Mouse (Mus musculus) brain, embryonic 14.5 days (tissue): ENCODE measurements around the gene Arsj. TPM values are rescaled to one million over a fixed set of nuclear protein-coding genes. Genes with fewer than 3 reads are reported as not detected.
A peak's percentile ranks its signal among the peaks of the same experiment; 100 is the strongest.

Source experiments
- DNase-seq: peaks from one replicate; pipeline ENCODE4 v3.0.0-alpha.2; 2011; ENCODE audit warnings: low read depth
- CTCF ChIP-seq: fragments of 200-500 bp; IDR thresholded peaks from 2 replicates; pipeline ENCODE4 v1.5.1; 2012; ENCODE audit warnings: inconsistent platforms, mild to moderate bottlenecking, moderate library complexity, borderline replicate concordance; ENCODE audit not compliant: insufficient read depth, insufficient read length; ENCODE audit errors: extremely low read depth
- POLR2A ChIP-seq: fragments of 200-500 bp; IDR thresholded peaks from 2 replicates; pipeline ENCODE4 v1.6.1; 2012; ENCODE audit warnings: mild to moderate bottlenecking, inconsistent platforms, borderline replicate concordance; ENCODE audit not compliant: poor library complexity, insufficient read depth, insufficient read length, severe bottlenecking; ENCODE audit errors: extremely low read depth
- polyA plus RNA-seq: library from polyadenylated mRNA; depleted of rRNA; stranded (reverse); fragments of >200 nt; gene quantifications from 2 replicates; pipeline ENCODE4 v1.2.3, GENCODE M21; 2012; rRNA removed

Gene Arsj
- polyA plus RNA-seq = 0.18 and 0.25 TPM in 2 replicates

DNA sequence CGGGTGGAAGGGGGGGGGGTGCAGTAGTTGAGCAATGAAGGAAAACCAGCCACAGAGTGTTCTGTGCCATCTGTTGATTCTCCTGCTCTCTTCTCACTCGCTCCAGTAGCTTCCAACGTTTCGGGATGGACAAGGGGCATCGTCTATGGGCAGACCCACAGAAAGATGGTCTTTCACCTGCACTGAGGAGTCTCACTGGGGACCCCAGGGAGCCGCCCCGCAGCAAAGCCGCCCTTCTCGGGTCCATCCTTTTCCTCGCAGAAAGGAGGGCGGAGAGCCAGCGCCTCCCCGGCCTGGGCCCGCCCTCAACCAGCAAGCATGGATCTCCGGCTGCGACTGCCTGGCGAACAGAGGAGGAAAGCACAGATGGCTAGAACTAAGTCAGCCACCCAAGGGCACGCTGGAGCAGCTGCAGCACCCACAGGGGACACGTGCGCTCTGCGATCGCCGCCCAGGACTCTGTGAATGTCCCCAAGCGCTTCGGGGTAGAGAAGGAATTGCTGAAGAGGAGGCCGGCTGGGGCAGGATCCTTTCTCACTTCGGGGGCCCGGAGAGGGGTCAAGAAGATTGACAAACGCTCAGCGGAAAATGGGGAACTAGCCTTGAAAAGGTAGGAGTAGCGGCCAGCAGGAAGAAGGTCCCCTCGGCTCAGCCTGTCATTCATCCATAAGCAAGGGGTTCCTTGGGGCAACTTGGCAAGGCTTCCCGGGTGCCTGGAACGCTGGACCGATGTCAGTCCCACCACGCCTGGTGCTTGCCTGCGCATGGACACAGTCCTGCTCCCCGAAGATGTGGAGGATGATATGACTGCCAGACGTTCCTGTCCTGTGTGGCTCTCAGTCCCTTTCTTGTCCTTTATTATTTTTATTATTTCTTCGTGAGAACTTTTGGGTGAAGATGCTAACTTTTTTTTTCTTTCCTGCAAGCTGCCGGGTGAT, at the start of gene Arsj:
Arsj (plus strand) TSS at position 117 of the 938 bp plus-strand sequence.
- DNase-seq = peak; percentile 66
- TF ChIP-seq POLR2A (no peak), CTCF (no peak)

DNA sequence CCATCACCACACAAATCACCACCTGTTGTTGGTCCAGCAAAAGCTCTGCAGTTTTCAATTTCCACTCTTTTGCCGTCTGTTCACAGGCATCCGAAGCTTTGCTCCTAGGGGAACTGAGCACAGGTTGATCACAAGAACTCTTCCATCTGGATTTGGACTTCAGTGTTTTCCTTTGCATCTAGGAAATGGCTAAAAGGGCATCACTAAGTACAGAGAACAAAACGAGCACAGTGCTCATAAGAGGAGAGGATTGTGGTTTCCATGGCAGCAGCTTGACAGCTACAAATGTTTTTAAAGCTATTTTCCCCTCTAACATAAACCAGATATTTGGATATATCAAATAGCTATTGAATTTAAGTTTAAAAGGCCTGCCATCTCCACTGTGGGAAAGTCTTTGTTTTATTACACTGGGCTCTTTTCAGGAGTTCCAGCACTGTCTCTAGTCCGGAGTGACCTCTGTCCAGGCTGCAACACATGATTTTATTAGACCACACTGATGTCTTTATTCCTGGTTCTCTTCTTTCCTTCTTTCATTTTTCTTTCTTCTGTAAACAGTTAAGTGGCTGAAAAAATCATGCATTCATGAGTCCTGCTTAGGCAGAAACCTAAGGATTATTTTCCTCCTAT, 38.5 kb upstream of the Arsj start:
- peak; percentile 29 for DNase-seq
- no peak for TF ChIP-seq POLR2A
- no peak for TF ChIP-seq CTCF

DNA sequence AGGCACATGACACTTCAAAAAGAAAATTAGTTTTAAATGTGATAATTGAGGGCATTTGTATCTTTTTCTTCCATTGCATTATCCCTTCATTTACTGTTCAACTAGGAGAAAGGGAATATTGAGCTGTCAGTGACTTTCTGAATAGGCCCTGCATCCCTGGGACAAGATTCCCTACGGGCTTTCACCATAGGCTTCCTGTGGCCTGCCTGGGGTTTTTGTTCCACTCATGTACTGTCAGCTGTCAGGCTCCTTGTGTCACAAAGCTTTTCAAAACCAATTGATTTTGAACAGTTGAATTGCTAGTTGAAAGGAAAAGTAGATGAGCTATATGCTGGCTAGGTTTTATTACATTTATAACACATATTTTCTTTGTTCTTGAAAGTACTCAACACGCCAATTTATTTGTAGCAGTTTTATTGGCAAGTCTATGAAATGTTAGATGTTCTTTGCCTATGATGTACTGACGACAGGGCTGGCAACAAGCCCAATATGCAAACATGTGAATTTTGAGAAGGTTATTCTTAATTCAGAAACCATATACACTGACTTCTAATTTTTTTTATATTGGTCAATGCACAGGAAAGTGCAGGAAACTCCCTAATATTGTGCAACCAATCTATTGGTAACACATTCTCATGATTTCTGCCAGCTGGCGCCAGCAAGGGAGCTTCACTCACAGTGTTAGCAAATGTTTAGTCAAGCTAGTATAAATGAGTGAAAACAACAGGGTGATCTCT, 37.4 kb upstream of the Arsj start:
- TF ChIP-seq CTCF = no peak
- no peak for TF ChIP-seq POLR2A
- DNase-seq = peak; percentile 65

DNA sequence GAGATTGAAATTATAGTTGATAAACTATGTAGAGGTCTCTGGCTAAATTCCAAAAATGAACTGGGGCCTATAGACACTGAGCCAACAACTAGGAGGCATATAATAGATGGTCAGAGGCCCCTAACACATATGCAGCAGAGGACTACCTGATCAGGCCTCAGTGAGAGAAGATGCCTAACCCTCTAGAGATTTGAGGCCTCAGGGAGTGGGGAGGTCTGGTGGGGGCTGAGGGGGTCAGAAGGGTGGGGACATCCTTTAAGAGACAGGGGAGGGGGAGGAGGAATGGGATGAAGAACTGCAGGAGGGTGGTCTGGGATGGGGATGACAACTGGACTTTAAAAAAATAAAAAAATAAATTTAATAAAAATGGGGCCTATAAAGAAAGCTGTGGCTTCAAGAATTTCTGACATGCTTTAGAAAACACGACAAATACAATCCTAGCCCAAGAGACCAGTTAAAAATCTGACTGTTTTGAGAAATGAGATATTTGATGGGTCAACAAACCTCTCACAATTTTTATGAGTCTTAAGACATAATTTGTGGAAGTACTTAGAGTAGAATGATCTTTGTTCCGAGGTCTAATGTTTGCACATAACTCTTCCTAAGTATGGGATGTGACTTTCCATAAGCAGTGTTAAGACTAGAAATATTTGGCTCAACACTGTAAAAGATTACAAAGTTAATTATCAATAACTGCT, 36.7 kb upstream of the Arsj start:
- TF ChIP-seq CTCF (no peak), POLR2A (no peak)
- DNase-seq = no peak

DNA sequence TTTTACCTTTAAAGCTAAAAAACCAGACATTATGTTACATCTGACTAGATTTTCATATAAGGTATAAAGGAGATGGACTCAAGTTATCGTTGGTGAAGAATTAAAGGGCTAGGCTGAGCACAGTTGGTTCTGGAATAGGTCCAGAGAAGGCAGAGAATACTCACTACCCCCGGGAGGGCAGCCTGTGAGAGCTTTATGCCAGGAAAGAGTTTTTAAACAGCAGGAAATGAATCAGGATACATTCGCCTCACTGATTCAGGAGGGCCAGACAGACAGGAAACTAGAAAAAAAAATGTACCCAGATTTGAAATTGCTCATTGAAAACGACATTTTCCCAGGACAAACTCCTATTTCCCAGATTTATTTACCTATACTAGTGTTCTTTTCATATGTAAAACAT, 28.2 kb upstream of the Arsj start:
- DNase-seq = peak; percentile 2
- TF ChIP-seq POLR2A = no peak
- no peak for TF ChIP-seq CTCF

DNA sequence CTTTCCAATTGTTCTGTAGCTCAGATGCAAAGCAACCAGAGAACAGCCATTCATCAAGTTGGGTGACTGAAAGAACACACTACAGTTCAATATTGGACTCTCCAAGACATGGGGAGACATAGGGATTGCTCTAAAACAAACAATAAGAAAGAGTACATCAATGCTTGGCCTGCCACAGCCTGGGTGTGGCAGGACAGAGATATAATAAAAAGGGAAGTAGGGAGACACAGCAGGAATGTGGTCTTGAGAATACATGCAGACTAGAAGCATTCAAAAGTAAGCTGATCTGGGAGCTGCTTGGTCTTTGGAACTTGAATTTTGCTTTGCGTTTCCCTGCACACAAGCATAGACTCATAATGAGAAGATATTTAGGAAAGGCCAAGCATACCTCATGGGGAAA, 18.7 kb upstream of the Arsj start:
- TF ChIP-seq POLR2A = no peak
- TF ChIP-seq CTCF = no peak
- DNase-seq = no peak

DNA sequence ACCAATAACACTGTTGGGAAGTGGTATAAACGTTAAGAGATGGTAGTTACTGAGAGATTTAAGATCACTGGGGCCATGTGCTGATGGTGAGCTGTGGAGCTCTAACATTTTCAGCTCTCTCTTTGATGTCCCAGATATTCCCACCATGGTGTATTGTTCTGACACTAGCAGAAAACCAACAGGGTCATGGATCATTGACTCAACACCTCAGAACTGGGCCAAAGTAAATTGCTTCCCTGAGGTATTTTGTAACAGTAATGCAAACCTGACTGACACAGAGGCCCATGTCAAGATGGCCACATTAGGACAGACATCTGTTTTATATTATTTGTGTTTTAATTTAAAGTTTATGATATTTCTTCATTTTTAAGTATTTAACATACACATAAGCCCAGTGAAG, 3.7 kb upstream of the Arsj start:
- TF ChIP-seq POLR2A (no peak), CTCF (no peak)
- DNase-seq = no peak

DNA sequence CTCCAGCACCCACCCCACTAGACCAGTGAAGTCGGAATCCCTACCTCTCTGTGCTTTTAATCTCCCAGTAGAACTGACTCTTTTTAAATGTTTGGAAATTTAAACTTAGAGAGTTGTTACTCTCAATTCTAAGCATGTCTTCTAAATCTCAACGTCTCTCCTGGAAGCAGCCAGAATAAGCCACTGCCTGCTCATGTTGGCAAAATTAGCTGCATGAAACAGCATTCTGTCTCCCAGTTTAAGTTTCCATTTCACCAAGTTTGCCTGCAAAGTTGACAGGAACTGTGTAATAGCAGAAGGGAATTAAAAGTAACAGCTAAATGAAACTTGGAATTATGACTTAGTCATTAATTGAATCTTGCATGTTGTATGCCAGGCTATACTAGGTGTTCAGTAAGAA, 1.1 kb upstream of the Arsj start:
- DNase-seq = no peak
- TF ChIP-seq CTCF (no peak), POLR2A (no peak)

DNA sequence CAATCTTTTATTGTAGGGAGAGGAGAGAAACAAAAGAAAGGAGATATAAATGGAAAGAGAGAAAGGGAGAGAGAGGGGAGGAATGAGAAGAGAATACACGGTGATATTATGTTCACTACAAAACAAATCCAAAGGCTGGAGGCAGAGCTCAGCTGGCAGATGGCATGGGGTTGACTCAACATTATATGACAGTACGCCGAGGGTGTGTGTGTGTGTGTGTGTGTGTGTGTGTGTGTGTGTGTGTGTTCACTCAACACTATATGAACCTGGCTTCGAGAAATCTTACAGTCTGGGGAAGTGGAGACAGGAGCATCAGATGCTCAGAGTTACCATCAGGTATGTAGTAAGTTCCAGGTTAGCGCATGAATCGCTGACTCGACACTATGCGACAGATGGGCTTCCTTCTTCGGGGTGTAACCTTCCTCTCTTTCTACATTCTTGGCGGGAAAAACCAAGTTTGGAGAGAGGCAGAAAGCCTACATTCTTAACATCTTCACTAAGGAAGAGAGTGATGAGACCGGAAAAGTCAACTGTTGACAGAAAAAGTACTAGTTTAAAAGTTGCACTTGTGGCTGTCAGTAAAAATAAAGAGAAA, 456 bp upstream of the Arsj start:
- no peak for DNase-seq
- TF ChIP-seq CTCF = no peak
- TF ChIP-seq POLR2A = no peak

DNA sequence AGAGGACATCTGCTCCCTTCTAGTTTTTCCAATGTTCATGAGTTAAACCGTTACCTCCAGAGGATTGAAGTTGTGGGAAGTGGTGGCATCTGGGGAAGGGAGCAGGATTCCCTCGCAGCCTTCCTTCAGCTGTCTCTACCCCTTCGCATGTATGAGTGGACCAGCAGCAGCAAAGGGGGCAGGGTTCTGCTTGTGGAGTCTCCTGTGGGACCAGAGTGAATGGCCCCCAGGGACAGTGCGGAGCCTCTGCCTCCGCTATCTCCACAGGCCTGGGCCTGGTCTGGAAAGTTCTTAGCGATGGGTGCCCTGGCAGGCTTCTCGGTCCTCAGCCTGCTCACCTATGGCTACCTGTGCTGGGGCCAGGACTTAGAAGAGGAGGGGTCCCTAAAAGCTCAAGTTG, 1.1 kb downstream of the Arsj start:
- TF ChIP-seq POLR2A = no peak
- TF ChIP-seq CTCF = no peak
- no peak for DNase-seq
